ENCODE assay signal across 25 mouse cellular contexts in genomic region chr4:141978582-141978981, GRCm38 (mm10). TPM values are rescaled to one million over a fixed set of nuclear protein-coding genes. Genes with fewer than 3 reads are reported as not detected.
DNase-seq lines count a peak whose midpoint lies in the region; ATAC-seq and TF ChIP-seq lines count a peak whose summit lies in the region.
"Had no signal": no experiment of that assay in that cellular context is flagged by ENCODE, and none has a peak within 500 bp of the region (broad histone marks: within the 10 kb centered on the region; RNA-seq: fewer than 3 reads in every experiment).

No protein-coding gene starts in this region.

- no peaks in the 10 kb centered on the region for H3K9me3 ChIP-seq in limb, embryonic 14.5 days (ENCODE audit: control insufficient read depth, low read length)
- no peaks in the 10 kb centered on the region for H3K9me3 ChIP-seq in limb, embryonic 10.5 days (replicated peaks)
- H3K9me3 ChIP-seq in intestine, embryonic 15.5 days: no peaks in the 10 kb centered on the region
- H3K9me3 ChIP-seq in liver, postnatal 0 days (ENCODE audit: low read length): no peaks in the 10 kb centered on the region
- H3K9me3 ChIP-seq: embryonic facial prominence, embryonic 13.5 days; heart, embryonic 10.5 days; heart, embryonic 15.5 days; limb, embryonic 13.5 days; liver, embryonic 12.5 days; stomach, embryonic 15.5 days had no signal

- H3K4me1 ChIP-seq in limb, embryonic 14.5 days (ENCODE audit: control insufficient read depth, insufficient read depth, low read length): no peaks in the 10 kb centered on the region
- H3K4me1 ChIP-seq in limb, embryonic 10.5 days: 0 out of 2 replicates have a peak, but pooled peaks cover 3% of the 10 kb centered on the region
- 0 out of 2 replicates have a peak, but pooled peaks cover 5% of the 10 kb centered on the region for H3K4me1 ChIP-seq in intestine, embryonic 15.5 days (replicated peaks)
- H3K4me1 ChIP-seq in liver, postnatal 0 days (ENCODE audit: insufficient read depth): no peaks in the 10 kb centered on the region
- H3K4me1 ChIP-seq: embryonic facial prominence, embryonic 13.5 days; heart, embryonic 15.5 days; liver, embryonic 12.5 days; stomach, embryonic 15.5 days had no signal

- H3K36me3 ChIP-seq in limb, embryonic 14.5 days (ENCODE audit: control insufficient read depth, insufficient read depth, low read length): no peaks in the 10 kb centered on the region
- no peaks in the 10 kb centered on the region for H3K36me3 ChIP-seq in limb, embryonic 10.5 days
- H3K36me3 ChIP-seq in intestine, embryonic 15.5 days: no peaks in the 10 kb centered on the region
- H3K36me3 ChIP-seq in liver, postnatal 0 days (replicated peaks; ENCODE audit: insufficient read depth, low read length): no peaks in the 10 kb centered on the region
- H3K36me3 ChIP-seq: embryonic facial prominence, embryonic 13.5 days; heart, embryonic 10.5 days; heart, embryonic 15.5 days; limb, embryonic 13.5 days; liver, embryonic 12.5 days; stomach, embryonic 15.5 days had no signal

- no peaks in the 10 kb centered on the region for H3K27me3 ChIP-seq in limb, embryonic 14.5 days (ENCODE audit: control insufficient read depth, insufficient read depth, low read length)
- H3K27me3 ChIP-seq in limb, embryonic 10.5 days (ENCODE audit: low read depth, poor library complexity, severe bottlenecking): no peaks in the 10 kb centered on the region
- H3K27me3 ChIP-seq in intestine, embryonic 15.5 days (replicated peaks): no peaks in the 10 kb centered on the region
- no peaks in the 10 kb centered on the region for H3K27me3 ChIP-seq in liver, postnatal 0 days (ENCODE audit: insufficient read depth, low read length)
- H3K27me3 ChIP-seq: embryonic facial prominence, embryonic 13.5 days; heart, embryonic 15.5 days; limb, embryonic 13.5 days; liver, embryonic 12.5 days; stomach, embryonic 15.5 days had no signal

- 20% methylated on average over 11 of the region's 11 CpGs for WGBS in limb, embryonic 14.5 days
- WGBS in limb, embryonic 10.5 days: 56% methylated on average over 11 of the region's 11 CpGs
- WGBS in intestine, embryonic 15.5 days: 39% methylated on average over 11 of the region's 11 CpGs
- WGBS in liver, postnatal 0 days (ENCODE audit: insufficient replicate concordance): 57% methylated on average over 11 of the region's 11 CpGs

- ATAC-seq in limb, embryonic 14.5 days (ENCODE audit: low FRiP score, low read depth): no peak
- ATAC-seq in intestine, embryonic 15.5 days: peak; percentile 74
- ATAC-seq in megakaryocyte progenitor cell, adult 5-6 weeks (replicated peaks; ENCODE audit: poor library complexity): peak; percentile 47
- no peak for ATAC-seq in liver, postnatal 0 days
- ATAC-seq: forebrain, embryonic 16.5 days; liver, embryonic 12.5 days; lung, postnatal 0 days had no signal

- H3K9ac ChIP-seq in limb, embryonic 14.5 days (ENCODE audit: low read depth, low read length, severe bottlenecking): 0 out of 2 replicates have a peak overlapping the region, but pooled peaks have one; percentile 12
- H3K9ac ChIP-seq in intestine, embryonic 15.5 days: no peak overlapping the region
- no peak overlapping the region for H3K9ac ChIP-seq in liver, postnatal 0 days (replicated peaks)
- H3K9ac ChIP-seq: embryonic facial prominence, embryonic 13.5 days; heart, embryonic 15.5 days; limb, embryonic 13.5 days; liver, embryonic 12.5 days; stomach, embryonic 15.5 days had no signal

- no peak for DNase-seq in limb, embryonic 14.5 days (ENCODE audit: low spot score)
- DNase-seq in limb, embryonic 10.5 days (ENCODE audit: low spot score): no peak
- no peak for DNase-seq in liver, postnatal 0 days
- DNase-seq in frontal cortex, postnatal 25 days (ENCODE audit: low spot score in 2 of 2): no peak
- DNase-seq: adrenal gland, adult 2 months; adrenal gland, postnatal 36 days; B cell, adult 2 months; cerebellum, adult 18-20 months; cerebellum, postnatal 10 days; gastrocnemius, postnatal 10 days; heart, postnatal 36 days; kidney, postnatal 14 days; lung, adult 18-20 months; midbrain, embryonic 14.5 days had no signal

- no peak for TF ChIP-seq EP300 in liver, postnatal 0 days (IDR thresholded peaks at IDR 0.05; ENCODE audit: low read depth)

- TF ChIP-seq POLR2A in limb, embryonic 14.5 days (IDR thresholded peaks at IDR 0.05; ENCODE audit: borderline replicate concordance, extremely low read depth, insufficient read depth, insufficient read length): no peak

- TF ChIP-seq CTCF in liver, postnatal 0 days (IDR thresholded peaks at IDR 0.05; ENCODE audit: low read depth): no peak

- H3K27ac ChIP-seq in limb, embryonic 14.5 days (replicated peaks; ENCODE audit: low read depth, low read length): no peak overlapping the region
- H3K27ac ChIP-seq in limb, embryonic 10.5 days: no peak overlapping the region
- H3K27ac ChIP-seq in intestine, embryonic 15.5 days: 0 out of 2 replicates have a peak overlapping the region, but pooled peaks have one; percentile 13
- no peak overlapping the region for H3K27ac ChIP-seq in liver, postnatal 0 days (ENCODE audit: low read depth)
- H3K27ac ChIP-seq: embryonic facial prominence, embryonic 13.5 days; heart, embryonic 10.5 days; heart, embryonic 15.5 days; limb, embryonic 13.5 days; liver, embryonic 12.5 days; stomach, embryonic 15.5 days had no signal

- H3K4me3 ChIP-seq in limb, embryonic 14.5 days (replicated peaks; ENCODE audit: low read length): no peak overlapping the region
- H3K4me3 ChIP-seq in limb, embryonic 10.5 days: no peak overlapping the region
- no peak overlapping the region for H3K4me3 ChIP-seq in intestine, embryonic 15.5 days (replicated peaks)
- no peak overlapping the region for H3K4me3 ChIP-seq in liver, postnatal 0 days (ENCODE audit: low read depth, low read length)
- H3K4me3 ChIP-seq: embryonic facial prominence, embryonic 13.5 days; heart, embryonic 10.5 days; heart, embryonic 15.5 days; limb, embryonic 13.5 days; liver, embryonic 12.5 days; stomach, embryonic 15.5 days had no signal

- H3K4me2 ChIP-seq in limb, embryonic 14.5 days (replicated peaks; ENCODE audit: low read depth, low read length, severe bottlenecking): no peak overlapping the region
- no peak overlapping the region for H3K4me2 ChIP-seq in intestine, embryonic 15.5 days (replicated peaks)
- H3K4me2 ChIP-seq in liver, postnatal 0 days (ENCODE audit: low read depth, low read length): no peak overlapping the region
- H3K4me2 ChIP-seq: embryonic facial prominence, embryonic 13.5 days; heart, embryonic 15.5 days; limb, embryonic 13.5 days; liver, embryonic 12.5 days; stomach, embryonic 15.5 days had no signal

RNA-seq across cellular contexts. Expression of gene Fhad1, which starts 36.3 kb away (rescaled TPM):
- polyA plus RNA-seq in limb, embryonic 14.5 days (2012; rRNA removed): 1.8 and 2.7 TPM in 2 replicates
- 2.8 and 3.1 TPM in 2 replicates for polyA plus RNA-seq in limb, embryonic 14.5 days (2014; fragmentation: Nextera tagmentation; extraction: Ambion mirVana)
- 0.19 and 0.24 TPM in 2 replicates for polyA plus RNA-seq in limb, embryonic 10.5 days (2016; fragmentation: Nextera tagmentation; extraction: Ambion mirVana)
- 1.4 and 2.3 TPM in 2 replicates for polyA plus RNA-seq in intestine, embryonic 15.5 days (2015; fragmentation: Nextera tagmentation; extraction: Ambion mirVana)
- 0.20 TPM in 1 of 2 replicates, not detected in the other for total RNA-seq in megakaryocyte progenitor cell, adult 5-6 weeks (2015)
- 1.2 TPM in 1 of 2 replicates, not detected in the other for total RNA-seq in megakaryocyte progenitor cell, adult 5-6 weeks (2017)
- 0.71 and 1.0 TPM in 2 replicates for polyA plus RNA-seq in liver, postnatal 0 days (2015; fragmentation: Nextera tagmentation; extraction: Ambion mirVana)
- total RNA-seq: common myeloid progenitor, adult 5-6 weeks; heart, postnatal 36 days had no signal

Comparison
In these comparisons a context has a peak if more than half of its experiments do, and no peak if none do; other contexts are left out.
1. ATAC-seq: peak in intestine, embryonic 15.5 days (single experiment) and megakaryocyte progenitor cell, adult 5-6 weeks (single experiment); none in limb, embryonic 14.5 days (single experiment) and liver, postnatal 0 days (single experiment).